Mouse (Mus musculus) stomach, embryonic 14.5 days (tissue): ENCODE measurements around the gene Tenm4. TPM values are rescaled to one million over a fixed set of nuclear protein-coding genes. Genes with fewer than 3 reads are reported as not detected.

ENCODE experiments used
- ATAC-seq: fragments of 200-750 bp; cut with Nextera tagmentation; 2 replicates; pipeline ENCODE4 v1.8.0; 2017; ENCODE audit warnings: low read depth, moderate TSS enrichment; ENCODE audit not compliant: insufficient number of reproducible peaks, insufficient read depth, low FRiP score
- H3K27ac ChIP-seq: fragments of 300-500 bp; sonication (generic); 2 replicates; pipeline ENCODE4 v1.5.1; 2014; ENCODE audit warnings: mild to moderate bottlenecking, low read length, moderate library complexity, mixed read lengths
- H3K27me3 ChIP-seq: fragments of 300-500 bp; sonication (generic); 2 replicates; pipeline ENCODE4 v1.6.1; 2014; ENCODE audit warnings: low read length, control low read depth, mixed read lengths; ENCODE audit not compliant: control insufficient read depth, insufficient read depth
- H3K36me3 ChIP-seq: fragments of 300-500 bp; sonication (generic); 2 replicates; pipeline ENCODE4 v1.6.1; 2014; ENCODE audit warnings: mild to moderate bottlenecking, control low read depth, low read length, moderate library complexity, mixed read lengths; ENCODE audit not compliant: control insufficient read depth, insufficient read depth
- H3K4me1 ChIP-seq: fragments of 300-500 bp; sonication (generic); 2 replicates; pipeline ENCODE4 v1.6.1; 2014; ENCODE audit warnings: low read length, control low read depth, mixed read lengths; ENCODE audit not compliant: control insufficient read depth, insufficient read depth
- H3K4me2 ChIP-seq: fragments of 300-500 bp; sonication (generic); replicated peaks from 2 replicates; pipeline ENCODE4 v1.6.1; 2014; ENCODE audit warnings: low read depth, low read length, control low read depth
- H3K4me3 ChIP-seq: fragments of 300-500 bp; sonication (generic); 2 replicates; pipeline ENCODE4 v1.5.1; 2014; ENCODE audit warnings: low read depth, low read length, control low read depth
- H3K9ac ChIP-seq: fragments of 300-500 bp; sonication (generic); replicated peaks from 2 replicates; pipeline ENCODE4 v1.6.1; 2014; ENCODE audit warnings: low read depth, mild to moderate bottlenecking, control low read depth, low read length, moderate library complexity, mixed read lengths
- H3K9me3 ChIP-seq: fragments of 300-500 bp; sonication (generic); 2 replicates; pipeline ENCODE4 v1.6.1; 2016; ENCODE audit warnings: low read depth, low read length, control low read depth; ENCODE audit not compliant: control insufficient read depth
- WGBS: fragments of 180-500 bp; shearing (Covaris S2); extraction: QIAGEN DNeasy Blood & Tissue Kit; methylation state at CpG from one replicate; pipeline ENCODE4 v1.1.7; 2014; 5-methylcytosine and 5-hydroxymethylcytosine counted together
- microRNA counts: library from miRNA; unstranded; fragments of <30 nt; microRNA quantifications from one replicate; lab custom pipeline; 2016
- microRNA-seq: library from miRNA; unstranded; fragments of <30 nt; microRNA quantifications from one replicate; pipeline ENCODE4, GENCODE M21; 2016
- polyA plus RNA-seq: library from polyadenylated mRNA; unstranded; fragments of >200 nt; fragmentation: Nextera tagmentation; extraction: Ambion mirVana; gene quantifications from 2 replicates; pipeline ENCODE4 v1.2.1, GENCODE M21; 2014

Gene Tenm4
- polyA plus RNA-seq, 1 experiment from 2014 or later = 28.8 TPM

DNA sequence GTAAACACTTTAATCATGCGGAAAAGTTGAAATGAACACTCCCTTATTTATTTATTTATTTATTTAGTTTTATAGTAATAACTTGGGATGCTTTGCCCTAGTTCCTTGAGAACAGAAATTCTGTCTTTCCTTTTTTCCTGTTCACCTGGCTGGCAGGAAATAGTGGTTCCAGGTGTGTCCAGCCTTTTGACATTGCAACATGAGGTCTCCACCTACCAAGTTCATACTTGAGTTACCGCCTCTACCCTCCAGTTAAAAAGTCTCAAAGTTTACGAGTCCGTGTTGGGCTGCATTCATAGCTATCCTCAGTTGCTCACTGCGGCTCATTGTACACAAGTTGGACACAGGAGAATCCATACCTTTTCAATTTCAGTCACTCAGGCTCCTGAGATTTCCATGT lies 781.0 kb downstream of the Tenm4 start:
- H3K9me3 ChIP-seq = no peaks in the 10 kb centered on the region
- peak overlapping the region; percentile 87; the same call in 1 of the 2 replicates for H3K27ac ChIP-seq
- H3K36me3 ChIP-seq = no peaks in the 10 kb centered on the region
- peak overlapping the region; percentile 80 for H3K4me3 ChIP-seq
- H3K27me3 ChIP-seq = no peaks in the 10 kb centered on the region
- 35% methylated on average over 5 of the region's 5 CpGs for WGBS
- ATAC-seq = no peak
- H3K9ac ChIP-seq = peak overlapping the region; percentile 69; the same call in 1 of the 2 replicates
- H3K4me1 ChIP-seq = peaks cover 6% of the 10 kb centered on the region; the same call in 1 of the 2 replicates
- peak overlapping the region; percentile 71 for H3K4me2 ChIP-seq

DNA sequence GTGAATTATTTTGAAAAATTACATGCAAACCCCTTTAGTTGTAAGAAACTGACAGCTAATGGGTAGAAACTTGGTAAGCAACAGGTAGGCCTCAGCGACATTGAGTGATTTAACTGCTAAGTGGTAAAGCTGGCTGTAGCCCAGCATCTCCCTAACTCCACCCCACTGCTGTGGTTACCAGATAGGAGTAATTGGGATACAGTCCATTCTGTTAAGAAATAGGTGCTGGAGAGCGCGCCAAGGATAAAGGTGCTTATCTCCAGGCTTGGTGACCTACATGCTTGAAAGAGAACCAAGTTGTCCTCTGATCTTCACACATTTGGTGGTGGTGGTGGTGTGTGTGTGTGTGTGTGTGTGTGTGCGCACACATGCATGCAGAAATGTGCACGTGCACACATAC lies 788.1 kb downstream of the Tenm4 start:
- Histone ChIP-seq H3K27me3 (no peaks in the 10 kb centered on the region), H3K36me3 (peaks cover 6% of the 10 kb centered on the region; the same call in 1 of the 2 replicates), H3K27ac (no peak overlapping the region), H3K4me2 (no peak overlapping the region), H3K4me1 (no peaks in the 10 kb centered on the region), H3K9ac (no peak overlapping the region), H3K9me3 (no peaks in the 10 kb centered on the region), H3K4me3 (no peak overlapping the region)
- ATAC-seq = no peak
- 94% methylated on average over 5 of the region's 5 CpGs for WGBS

MicroRNAs within 50 kb of the gene (microRNA counts, 519-probe panel; counts per million panel counts)
- 2,576 counts per million, percentile 44 among the panel's probes with 10 or more counts for microRNA mmu-miR-708 (lab: Ali Mortazavi, UCI)

Small RNA genes within 50 kb of the gene (microRNA-seq; reads per million reads assigned to microRNA genes)
- gene Mir6394 = not detected
- gene Mir708 = 1,692 reads per million, percentile 78 among the genes with 10 or more reads in this experiment
